Mouse (Mus musculus): ENCODE results near the gene Bglap.

DNA sequence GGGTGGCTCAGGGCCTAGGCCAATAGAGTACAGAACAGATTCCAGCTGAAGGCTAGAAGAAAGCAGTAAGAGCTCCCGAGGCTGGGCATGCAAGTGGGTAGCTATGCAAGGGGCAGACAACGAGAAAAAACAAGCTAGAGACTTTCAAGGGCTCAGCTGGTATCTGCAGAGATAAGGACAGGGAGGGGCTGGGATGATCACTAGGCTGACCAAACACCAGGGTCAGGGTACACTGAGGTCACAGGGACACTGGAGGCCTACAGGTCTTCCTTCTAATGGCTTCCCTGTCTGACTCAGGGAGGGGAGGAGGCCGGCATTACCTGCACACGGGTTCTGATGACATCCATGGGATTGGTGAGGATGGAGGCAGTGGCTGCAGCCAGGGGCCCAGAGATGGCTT, 31.4 kb upstream of the Bglap start:
- TF ChIP-seq CTCF (IDR thresholded peaks at IDR 0.05; ENCODE audit: low read depth) (no peak), EP300 (IDR thresholded peaks at IDR 0.05; ENCODE audit: low read depth) (no peak)
